Mouse (Mus musculus): Measurements from ENCODE around the gene Nfya.
"Not testable (repeated sequence)": the region's sequence is repeated elsewhere in the genome, so short reads cannot be mapped to it uniquely, and the experiment has no call there.

The Nfya gene

DNA sequence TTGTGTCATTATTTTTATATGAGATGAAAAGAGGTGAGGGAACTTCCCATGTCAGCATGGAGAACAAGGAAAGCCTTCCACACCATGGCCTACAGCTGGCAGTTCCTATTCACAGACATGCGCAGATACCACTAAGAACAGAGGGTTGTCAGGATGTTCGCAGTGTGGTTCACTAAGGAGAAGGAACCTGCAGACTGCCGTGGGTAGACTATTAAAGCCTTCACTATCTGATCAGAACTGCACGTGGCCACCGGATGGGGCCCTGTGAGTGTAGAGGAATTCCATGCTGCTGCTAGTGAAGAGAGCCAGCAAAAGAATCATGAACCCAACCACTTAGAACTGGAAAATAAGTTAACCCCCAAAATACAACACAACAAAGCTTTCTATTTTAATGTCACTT lies 20.3 kb downstream of the Nfya start:
- no peak for DNase-seq

DNA sequence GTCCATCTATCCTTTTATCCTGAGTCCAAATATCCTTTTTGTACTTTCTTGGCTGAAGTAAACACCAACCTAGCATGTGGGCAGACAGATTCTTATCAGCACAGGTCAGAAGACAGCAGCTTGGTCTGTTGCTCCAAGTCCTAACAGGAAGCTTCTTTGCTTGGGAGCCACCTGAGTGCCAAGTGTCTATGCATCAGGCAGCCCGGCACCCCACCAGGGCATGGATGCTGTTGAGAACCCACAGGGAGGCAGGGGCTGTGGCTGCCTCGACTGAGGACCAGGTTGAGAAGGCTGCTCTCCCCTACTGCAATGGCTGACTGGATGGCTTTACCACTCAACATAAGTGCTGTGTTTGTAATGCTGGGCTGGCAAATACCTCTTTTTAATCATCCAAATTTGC lies 21.0 kb downstream of the Nfya start:
- no peak for DNase-seq

DNA sequence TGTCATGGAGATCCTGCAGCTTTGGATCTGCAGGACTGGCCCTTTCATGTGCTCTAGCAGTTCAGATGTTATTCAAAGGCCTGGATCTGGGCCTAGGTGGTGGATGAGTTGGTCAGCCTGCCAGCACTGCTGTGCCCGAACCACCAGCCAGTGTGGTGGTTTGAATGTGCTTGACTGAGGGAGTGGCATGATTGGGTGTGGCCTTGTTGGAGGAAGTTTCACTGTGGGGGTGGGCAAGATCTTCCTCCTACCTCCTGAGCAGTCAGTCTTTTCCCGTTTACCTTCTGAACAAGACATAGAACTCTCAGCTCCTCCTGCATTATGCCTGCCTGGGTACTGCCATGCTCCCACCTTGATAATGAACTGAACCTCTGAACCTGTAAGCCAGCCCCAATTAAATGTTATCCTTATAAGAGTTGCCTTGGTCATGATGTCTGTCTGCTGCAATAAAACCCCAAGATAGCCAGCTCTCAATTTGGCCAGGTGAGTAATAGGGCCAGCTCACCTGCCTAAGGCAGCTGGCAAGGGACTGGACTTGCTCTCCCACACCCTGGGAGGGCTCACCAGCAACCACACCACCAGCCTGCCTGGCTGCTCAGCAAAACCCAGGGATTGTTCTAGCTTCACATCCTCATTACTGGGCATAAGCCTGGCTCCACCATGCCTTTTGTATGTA lies 23.8 kb downstream of the Nfya start:
- peak; percentile 7 for DNase-seq

DNA sequence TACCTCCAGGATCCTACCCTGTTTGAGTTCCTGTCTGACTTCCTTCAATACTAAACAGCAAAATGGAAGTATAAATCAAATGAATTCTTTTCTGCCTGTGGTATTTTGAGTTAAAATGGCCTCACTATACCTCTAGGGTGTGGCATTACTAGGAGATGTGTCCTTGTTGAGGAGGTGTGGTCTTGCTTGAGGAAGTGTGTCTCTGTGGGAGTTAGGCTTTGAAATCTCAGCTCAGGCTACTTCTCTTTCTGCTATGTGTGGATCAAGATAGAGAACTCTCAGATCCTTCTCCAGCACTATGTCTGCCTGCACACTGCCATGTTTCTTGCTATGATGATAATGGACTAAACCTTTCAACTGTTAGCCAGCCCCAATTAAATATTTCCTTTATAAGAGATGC lies 30.7 kb downstream of the Nfya start:
- DNase-seq, result no peak

DNA sequence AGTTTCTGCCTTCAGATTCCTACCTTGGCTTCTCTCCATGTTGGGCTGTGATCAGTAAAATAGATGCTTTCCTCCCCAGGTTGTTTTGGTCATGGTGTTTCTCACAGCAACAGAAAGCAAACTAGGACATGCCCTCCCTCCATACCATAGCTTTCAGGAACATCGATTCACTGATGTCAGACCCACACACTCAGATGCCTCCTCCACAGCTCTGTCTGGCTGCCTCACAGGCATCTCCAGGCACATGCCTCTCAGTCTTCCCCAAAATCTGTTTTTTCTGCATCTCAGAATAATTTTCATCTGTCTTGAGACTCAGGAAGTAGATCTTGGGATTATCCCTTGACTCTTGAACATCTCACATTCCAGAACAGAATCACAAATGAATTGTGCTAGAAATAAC lies 33.6 kb downstream of the Nfya start:
- no peak for DNase-seq

DNA sequence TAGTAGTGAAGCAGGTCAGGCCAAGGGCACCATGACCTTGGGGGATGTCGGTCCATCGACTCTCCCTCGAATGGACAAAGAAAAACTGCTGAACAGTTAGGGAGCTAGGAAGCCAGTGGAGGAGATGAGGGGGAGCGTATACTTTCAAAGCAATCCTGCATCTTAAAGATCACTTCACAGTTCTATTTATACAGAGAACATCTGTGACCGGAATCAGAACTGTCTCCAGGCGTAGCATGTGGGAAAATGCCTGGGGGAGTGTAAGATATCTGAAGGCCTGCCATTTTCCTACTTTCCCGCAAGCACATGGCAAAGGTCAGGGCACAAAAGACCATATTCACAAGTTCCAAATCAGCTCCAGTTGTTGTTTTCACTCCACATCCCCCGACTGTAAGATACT lies 36.7 kb downstream of the Nfya start:
- DNase-seq, result no peak

DNA sequence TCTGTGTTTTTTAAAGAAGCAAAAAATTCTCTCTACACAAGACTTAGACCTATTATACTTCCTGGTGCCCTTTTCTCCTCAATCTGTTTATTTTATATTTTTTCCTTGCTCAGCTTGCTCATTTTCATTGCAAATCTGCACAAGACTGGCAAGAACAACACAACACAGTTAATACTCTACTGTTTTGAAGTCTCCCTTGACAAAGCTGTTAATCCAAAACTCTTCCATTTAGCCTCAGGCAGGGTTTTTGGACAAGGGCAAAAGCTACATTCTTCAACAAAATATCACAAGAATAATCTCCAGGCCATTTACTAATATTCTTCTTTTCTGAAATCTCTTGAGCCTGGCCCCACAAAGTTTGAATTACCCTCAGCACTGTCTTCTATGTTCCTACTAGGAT lies 38.1 kb downstream of the Nfya start:
- no peak for DNase-seq

DNA sequence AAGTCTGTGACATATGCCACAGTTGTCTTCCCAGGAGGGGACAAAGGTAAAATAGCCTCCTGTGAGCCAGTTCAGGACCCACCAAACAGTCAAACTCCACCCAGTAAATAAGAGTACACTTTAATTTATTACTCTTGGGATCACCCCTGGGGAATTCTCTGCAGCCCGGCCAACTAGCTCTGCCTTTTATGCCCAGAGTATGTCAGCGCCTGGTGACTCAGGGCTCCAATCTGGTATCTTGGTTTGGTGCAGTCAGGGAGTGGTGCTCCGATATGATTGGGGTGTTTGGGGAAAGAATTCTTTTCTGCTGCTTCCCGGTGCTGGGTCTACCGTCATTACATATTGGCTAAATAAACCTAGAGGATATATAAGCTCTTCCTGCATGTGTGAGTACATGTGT lies 42.9 kb downstream of the Nfya start:
- DNase-seq, result no peak

DNA sequence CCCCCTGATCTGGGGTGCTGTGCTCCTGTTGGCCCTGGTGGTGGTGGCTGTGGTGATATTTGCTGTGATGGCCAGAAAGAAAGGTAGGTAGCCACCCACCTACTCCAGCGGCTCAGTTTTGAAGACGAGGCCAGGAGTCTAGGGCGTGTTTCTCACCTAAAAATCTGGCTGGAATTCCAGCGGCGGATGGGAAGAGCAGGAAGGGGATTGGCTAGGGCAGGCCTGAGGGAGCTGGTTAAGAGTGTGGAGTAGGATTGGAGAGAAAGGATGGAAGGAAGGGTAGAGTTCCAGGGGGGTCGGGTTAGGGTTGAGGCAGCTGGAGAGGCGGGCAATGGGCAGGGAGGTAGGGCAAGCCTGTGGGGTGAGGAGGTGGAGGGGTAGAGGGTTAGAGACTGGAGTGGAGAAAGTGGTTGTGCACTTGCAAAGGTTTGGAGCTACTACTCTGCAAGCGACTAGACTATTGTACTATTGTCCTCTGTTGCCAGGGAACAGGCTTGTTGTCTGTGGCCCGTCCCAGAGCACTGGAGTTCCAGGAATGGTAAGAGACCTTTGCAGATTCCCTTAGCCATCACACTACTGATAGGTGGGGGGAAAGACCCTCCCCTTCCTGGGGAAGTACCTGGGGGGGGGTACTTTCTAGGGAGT lies 44.1 kb downstream of the Nfya start:
- DNase-seq, result no peak

DNA sequence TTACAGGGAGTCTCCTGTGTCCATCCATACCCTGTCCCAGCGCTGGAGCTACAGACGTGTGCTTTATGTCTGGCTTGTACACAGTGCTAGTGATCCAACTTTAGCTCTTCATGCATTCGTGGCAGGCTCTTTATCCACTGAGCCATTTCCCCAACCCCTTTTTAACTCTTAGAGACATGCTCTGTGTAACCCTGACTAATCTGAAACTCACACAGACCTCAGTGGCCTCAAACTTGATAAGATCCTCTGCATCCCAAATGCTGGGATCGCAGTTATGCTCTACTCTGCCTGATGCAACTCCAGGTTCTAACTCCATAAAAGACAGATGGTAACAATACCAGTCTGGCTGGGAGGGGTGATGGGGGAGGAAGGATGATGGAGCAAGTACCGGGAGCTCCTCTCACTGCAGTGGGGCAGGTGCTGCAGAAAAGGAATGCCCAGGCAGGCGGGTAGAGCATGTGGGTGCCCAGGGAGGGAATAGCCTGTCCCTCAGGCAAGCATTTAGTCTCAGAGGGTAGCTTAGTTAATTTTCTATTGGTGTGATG lies 46.2 kb downstream of the Nfya start:
- DNase-seq, result no peak

DNA sequence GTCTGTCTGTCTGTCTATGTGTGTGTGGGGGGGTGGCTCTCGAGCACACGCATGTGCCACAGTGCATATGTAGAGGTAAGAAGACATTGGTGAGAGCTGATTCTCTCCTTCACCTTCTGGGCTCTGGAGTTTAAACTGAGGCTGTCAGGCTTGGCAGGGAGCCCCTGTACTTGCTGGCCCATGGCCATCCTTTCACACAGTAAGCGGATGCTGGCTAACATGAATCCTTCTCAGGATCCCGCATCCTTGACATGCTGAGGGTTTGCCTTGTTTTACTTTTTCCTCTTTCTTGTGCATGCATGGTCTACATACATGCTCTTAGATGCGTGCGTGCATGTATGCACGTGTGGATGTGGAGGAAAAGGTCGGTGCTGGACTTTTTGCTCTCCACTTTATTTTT lies 46.7 kb downstream of the Nfya start:
- DNase-seq, result peak; percentile 29

DNA sequence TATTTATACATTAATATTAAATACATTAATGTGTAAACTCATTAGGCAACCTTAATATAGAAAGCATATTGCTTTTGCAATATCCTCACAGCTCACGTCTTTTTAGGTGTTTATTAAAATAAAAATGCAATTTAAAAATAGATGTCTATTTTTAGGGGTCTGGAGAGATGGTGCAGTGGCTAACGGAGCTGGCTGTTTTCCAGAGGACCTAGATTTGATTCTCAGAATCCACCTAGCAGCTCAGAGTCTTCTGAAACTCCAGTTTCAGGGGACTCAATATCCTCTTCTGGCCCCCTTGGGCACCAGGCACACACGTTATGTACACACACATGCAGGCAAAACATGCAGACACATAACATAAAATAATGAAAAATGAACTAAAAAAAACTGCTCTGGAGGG lies 47.4 kb downstream of the Nfya start:
- no peak for DNase-seq

DNA sequence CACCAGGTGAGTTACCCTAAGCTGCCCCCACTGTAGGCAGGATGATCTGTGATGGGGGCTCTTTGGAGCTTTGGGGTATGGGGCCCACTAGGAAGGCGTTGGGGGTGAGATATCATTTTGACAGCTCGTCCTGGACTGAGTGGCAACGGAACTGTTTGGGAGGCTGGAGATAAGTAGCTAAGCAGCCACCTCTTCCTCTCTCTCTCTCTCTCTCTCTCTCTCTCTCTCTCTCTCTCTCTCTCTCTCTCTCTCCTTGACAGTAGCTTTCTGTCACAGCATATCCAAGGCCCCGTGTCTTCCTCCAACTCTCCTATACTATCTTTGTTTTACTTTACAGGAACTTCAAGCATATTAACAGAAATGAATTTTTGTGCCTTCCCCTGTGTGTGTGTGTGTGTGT lies 49.2 kb downstream of the Nfya start:
- no peak for DNase-seq

DNA sequence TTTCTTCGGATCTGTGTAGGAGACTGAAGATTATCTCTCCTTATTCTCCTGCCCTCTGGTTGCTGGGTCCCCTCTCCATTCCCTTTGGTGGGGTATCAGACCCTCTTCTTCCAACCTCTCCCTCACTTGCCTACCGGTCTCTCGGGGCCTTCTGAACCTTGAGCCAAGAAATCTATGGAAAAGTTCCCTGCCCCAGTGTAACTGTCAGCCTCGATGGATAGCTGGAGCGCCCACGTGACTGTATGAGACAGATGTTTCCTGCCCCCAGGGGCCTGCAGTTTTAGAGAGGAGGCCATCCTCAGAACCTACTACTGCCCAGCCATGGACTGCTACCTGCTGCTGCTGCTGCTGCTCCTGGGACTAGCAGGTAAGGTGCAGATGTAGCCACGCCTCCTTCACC lies 50.1 kb downstream of the Nfya start, which contains the start of gene Treml1:
Gene Treml1 (plus strand): TSS at position 301 of the 400 bp plus-strand sequence.
- DNase-seq, result no peak

DNA sequence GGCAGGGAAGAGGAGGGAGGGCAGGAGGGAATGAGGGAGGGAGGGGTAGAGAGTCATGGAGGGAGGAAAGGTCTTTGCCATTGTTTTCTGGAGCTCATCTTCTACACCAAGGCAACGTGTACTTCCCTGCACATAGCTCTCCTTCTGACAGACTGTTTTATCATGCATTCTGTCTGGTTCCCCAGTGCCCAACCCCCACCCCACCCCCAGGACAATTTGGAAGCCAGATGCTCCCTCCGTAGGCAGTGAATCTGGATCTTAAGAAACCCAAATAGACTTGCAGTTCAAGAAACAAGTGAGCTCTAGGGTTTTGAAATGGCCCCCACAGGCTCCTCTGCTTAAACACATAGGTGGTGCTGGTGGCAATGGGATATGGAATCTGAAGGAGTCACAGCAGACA lies 51.8 kb downstream of the Nfya start:
- no peak for DNase-seq

DNA sequence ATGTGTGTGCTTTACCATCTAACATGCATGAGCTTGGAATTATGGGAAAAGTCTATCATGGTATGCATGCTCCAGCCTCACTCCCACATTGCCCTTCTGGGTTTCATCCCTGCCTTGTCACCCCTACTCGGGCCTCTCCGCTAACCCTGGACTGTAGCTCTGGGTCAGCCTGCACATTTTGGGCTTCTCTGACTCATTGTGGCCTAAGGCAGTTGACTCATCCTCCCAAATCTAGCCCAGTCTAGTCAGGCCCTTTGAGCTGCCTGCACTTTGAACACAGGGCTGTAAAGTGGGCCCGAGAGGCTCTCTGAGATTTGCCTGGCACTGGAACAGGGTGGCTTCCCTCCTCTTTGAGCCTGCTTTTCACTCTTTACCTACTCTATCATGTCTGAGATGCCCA lies 53.9 kb downstream of the Nfya start:
- DNase-seq, result no peak

DNA sequence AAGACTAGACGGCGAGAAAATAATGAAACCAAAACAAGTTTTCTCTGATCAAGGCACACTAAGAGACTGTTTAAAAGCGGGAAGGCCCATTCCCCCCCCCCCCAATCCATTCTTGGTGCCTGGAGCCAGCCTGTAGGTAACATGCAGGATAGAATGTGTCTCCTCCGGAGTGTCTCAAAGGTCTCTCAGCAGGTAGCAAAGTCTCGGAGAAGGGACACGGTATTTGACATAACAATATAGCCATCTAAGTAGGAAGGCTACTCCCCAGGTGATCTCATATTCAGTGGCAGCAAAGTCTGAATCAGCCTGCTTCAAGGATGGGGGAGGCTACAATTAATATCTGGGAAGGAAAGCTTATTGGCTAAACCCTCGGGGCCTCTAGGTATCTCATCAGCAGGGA lies 56.7 kb downstream of the Nfya start:
- not testable (repeated sequence) for DNase-seq

DNA sequence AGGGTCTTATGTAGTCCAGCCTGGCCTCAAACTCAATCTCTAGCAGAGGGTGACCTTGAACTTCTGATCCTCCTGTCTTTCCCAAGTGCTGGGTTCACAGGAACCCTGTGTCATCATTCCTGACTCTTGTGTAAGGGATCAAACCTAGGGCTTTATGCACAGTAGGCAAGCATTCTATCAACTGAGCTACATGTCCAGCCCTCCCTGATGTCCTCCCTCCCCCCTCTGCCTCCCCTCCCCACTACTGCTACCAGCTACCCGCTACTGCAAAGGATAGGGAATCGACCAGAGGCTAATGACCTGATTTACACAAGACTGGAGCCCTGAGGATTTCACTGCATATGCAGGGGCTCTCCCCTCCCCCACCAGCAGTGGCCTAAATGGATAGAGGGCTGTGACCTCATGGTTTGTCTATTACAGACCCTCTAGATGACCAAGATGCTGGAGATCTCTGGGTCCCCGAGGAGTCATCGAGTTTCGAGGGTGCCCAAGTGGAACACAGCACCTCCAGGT lies 59.0 kb downstream of the Nfya start:
- no peak for DNase-seq

DNA sequence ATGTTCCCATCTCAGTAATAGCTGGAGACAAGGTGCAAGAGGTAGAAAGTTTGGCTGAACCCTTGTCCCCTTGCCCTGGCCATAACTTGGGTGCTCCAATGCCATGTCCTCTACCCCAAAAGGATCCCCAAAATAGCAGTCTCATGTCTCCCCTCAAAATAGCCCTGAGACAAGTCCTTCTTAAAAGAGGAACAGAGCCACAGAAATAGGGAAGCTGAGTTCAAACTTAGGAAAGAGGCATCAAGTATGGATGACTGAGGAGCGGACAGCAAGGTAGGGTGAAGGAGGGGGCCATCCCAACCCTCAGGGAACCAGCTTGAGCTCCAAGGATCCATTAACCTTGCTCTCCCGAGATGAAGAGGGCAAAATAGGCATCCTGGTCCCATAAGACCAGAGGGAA lies 62.4 kb downstream of the Nfya start:
- no peak for DNase-seq

DNA sequence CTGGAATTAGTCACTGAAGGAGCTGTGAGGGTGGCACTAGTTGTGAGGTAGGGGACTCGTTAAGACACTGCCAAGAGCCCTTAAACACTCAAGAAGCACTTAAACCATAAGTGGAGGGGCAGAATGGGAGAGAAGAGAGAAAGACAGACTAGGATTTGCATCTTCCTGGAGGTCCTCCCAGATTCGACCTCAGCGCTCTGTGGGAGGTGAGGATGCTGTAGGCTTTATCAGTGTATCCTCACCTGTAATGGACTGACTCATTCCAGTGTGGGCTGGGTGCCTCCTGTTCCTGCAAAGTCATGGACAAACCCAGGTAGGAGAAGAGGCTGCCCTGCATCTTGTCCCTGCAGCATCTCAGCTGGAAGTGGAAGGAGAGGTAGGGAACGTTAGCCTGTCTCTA lies 62.9 kb downstream of the Nfya start:
- no peak for DNase-seq

DNA sequence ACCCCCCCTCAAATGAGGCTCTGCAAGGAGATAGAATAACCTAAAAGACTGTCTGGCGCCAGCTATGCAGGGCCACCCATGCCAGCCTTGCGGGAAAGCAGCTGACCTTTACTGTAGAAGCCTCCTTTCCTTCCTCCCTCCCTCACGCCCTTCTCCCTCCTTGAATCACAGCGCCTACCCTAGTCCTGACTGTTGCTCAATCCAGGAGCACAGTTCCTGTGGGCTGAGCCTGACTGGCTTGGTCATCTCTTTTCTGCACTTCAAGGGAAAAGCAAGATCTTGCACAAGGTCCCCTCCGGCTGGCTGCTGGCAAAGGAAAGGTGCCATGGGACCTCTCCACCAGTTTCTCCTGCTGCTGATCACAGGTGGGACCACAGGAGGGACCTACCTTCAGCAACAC lies 63.5 kb downstream of the Nfya start, which contains the start of gene Trem2:
Gene Trem2 (plus strand): TSS at position 171 of the 400 bp plus-strand sequence.
- peak; percentile 62 for DNase-seq

DNA sequence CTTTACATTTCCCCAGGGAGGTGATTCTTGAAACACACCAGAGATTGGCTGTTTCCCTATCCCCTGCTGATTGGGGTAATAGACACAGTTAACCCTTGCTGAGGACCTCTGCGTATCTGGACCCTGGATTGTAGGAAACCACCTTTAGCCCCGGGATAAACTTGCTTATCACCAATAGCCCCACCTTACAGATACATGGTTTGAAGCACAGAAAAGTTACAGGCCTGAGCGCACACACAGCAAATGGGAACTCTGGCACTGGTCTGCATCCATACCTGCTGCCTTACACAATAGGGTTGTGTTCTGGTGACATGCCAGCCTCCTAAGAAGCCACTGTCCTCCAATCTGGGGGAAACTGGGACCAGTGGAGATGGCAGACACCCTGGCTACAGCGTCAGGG lies 63.9 kb downstream of the Nfya start:
- DNase-seq, result no peak

DNA sequence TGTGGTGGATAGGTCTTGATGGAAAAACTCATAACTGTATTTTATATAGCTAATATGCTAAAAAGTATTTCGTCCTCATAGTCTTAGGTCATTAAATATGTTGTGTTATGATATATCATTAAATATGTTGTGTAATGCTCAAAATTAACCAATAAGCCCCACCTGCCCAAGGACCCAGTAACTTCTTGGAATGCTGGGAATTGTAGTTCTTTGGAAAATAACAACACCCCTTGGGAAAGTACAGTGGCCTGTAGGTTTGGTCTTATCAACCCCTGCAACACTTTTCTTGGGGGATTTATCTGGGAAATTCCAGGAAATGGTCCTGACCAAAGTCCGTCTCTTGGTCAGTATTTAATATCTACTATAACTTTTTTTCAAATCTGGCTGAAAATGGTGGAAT lies 66.6 kb downstream of the Nfya start:
- DNase-seq, result no peak

DNA sequence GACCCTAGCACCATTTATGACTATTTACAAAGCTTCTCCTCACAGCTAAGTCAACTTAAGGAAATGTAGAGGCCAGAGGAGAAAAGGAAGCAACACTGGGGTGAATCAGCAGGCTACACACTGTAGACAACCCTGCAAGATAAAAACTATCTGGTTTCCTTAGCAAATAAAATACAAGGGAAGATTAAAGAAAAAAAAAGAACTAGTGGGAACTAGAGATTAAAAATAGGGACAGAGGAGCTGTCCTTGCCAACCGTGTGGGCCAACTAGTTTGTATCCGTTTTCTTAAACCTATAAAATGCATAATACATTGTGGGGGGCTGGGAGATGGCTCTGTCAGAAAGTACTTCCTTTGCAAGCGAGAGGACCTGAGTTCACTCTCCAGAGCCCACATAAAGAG lies 67.8 kb downstream of the Nfya start:
- no peak for DNase-seq

All from lung, postnatal 36 days (tissue).